Mouse (Mus musculus): Measurements from ENCODE around the gene ccdc198.
A peak's percentile ranks its signal among the peaks of the same experiment; 100 is the strongest.
"Not testable (repeated sequence)": the region's sequence is repeated elsewhere in the genome, so short reads cannot be mapped to it uniquely, and the experiment has no call there.

The ccdc198 gene

GRCm38 (mm10) chr14:49245126-49245714, at the start of gene ccdc198:
Gene ccdc198, minus strand, starts transcription at chr14:49245474.
- DNase-seq (ENCODE audit: low spot score in 2 of 2): no peak

- DNase-seq (ENCODE audit: low spot score in 2 of 2): peak in 1 of 2 experiments; percentile 36
Observed at GRCm38 (mm10) chr14:49293802-49294449, 48.7 kb upstream of the ccdc198 start.

GRCm38 (mm10) chr14:49290029-49290745, 44.9 kb upstream of the ccdc198 start:
- no peak for DNase-seq (ENCODE audit: low spot score in 2 of 2)

- DNase-seq (ENCODE audit: low spot score in 2 of 2): no peak
Observed at GRCm38 (mm10) chr14:49283784-49284655, 38.7 kb upstream of the ccdc198 start.

GRCm38 (mm10) chr14:49278880-49279279, 33.6 kb upstream of the ccdc198 start:
- DNase-seq (ENCODE audit: low spot score in 2 of 2): no peak

DNA sequence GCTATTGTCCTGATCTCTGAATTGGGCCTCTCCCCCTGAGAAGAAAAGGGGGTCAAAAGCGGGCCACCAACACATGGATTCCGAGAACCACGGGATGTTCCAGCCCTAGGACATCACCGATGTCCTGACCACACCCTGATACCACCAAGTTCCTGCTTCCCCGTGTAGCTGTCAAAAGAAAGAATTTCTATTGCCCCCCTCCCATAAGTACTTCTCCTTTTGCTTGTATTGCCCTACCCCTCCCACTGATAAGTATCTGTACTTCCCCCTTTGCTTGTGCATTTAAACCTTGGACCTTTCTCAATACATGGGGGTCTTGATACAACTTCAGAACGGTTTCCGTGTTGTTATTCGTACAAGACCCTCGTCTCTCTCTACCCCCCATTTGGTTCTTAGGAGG, 33.2 kb upstream of the ccdc198 start:
- not testable (repeated sequence) for DNase-seq (ENCODE audit: low spot score in 2 of 2)

DNA sequence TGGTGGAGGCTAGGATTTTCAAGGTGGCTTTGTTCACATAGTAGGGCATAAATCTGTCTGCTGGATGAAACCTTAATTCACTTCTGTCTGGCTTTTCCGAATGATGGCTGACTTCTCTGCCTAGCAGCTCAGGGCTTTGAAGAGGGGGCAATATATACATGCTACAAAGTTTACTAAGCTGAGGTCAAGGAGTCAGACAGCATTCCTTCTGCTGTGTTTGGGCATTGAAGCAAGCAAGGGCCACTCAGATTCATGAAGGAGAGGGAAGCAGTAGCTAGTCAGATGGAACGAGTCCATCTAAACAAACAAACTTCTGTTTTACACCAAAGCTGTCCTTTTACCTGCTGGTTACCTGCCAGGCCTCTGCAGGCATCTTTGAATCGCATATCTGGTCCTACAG, 32.4 kb upstream of the ccdc198 start:
- no peak for DNase-seq (ENCODE audit: low spot score in 2 of 2)

GRCm38 (mm10) chr14:49275376-49275775, 30.1 kb upstream of the ccdc198 start:
- no peak for DNase-seq (ENCODE audit: low spot score in 2 of 2)

- no peak for DNase-seq (ENCODE audit: low spot score in 2 of 2)
Observed at GRCm38 (mm10) chr14:49265286-49266002, 20.2 kb upstream of the ccdc198 start.

DNA sequence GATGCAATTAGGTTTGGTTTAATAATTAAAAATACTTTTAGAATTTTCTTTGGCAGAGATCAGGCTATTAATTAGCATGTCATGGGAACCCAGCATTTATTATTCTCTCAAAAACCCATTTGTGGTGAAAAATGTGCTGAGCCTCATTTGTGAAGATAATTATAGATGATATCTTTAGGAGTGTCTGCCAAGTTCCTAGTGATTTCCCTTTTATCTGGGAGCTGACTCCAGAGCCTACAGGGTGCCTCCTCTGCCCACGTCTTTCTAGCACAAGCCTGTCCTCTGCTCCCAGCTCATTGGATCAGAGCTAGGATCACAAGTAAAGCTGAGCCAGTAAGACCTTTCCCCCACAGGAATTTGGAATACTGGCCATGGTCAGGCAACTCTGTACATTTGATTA, 3.8 kb downstream of the ccdc198 start:
- no peak for DNase-seq (ENCODE audit: low spot score in 2 of 2)

GRCm38 (mm10) chr14:49238206-49238605, 7.1 kb downstream of the ccdc198 start:
- DNase-seq (ENCODE audit: low spot score in 2 of 2): peak; percentile 37 to 70

DNA sequence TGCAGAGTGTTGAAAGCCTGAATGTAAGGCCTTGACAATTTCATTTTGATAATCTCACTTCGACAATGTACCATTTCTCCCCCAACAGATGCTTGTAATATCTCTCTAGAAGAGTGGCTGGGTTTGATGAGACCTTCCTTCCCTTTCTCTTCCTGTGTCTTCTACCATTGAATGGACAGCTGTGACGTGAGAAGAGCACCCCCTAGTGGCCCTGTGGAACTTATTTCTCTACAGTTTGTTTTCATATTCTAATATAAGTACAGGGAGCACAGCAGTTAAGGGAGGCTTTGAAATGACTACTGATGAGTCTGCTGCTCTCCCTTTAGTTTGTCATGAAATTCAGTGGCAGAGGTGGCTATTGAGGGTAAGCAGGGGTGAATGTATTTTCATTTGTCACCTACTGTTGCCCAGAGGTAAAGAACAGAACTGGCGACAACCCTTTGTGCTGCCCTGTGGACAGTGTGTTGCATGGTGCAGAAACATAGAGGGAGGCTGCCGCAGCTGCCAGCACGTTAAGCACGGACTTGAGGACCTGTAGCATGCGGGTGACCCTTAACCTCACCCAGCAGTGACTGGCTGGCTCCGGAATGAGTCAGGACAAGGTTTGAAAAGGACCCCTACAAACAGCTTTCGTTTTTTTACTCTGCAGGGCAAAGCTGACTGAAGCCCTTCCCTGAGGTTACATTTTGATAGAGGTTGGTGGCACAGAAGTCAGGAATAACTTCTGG, 10.3 kb downstream of the ccdc198 start:
- peak in 1 of 2 experiments; percentile 28 for DNase-seq (ENCODE audit: low spot score in 2 of 2)

- DNase-seq (ENCODE audit: low spot score in 2 of 2): no peak
Observed at GRCm38 (mm10) chr14:49231845-49232244, 13.4 kb downstream of the ccdc198 start.

- DNase-seq (ENCODE audit: low spot score in 2 of 2): peak in 1 of 2 experiments; percentile 6
Observed at GRCm38 (mm10) chr14:49226986-49227385, 18.3 kb downstream of the ccdc198 start.

DNA sequence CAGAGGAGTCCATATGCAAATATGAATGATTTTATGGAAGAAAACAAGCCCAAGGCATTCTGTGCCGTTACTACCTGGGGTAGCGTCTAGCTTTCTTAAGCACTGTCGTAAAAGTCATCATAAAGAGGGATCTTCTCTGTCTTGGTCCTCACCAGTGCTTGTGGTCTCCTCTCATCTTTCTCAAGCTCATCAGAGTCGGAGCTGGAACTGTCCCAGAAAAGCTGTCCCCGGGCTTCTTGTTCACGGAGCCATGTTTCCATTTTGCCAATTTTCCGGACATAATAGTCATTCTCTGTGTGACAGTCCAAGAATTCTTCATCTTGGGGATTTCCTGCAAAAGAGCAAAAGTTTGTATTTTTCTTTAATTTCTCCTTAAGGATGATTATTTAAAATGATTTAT, 18.8 kb downstream of the ccdc198 start:
- DNase-seq (ENCODE audit: low spot score in 2 of 2): no peak

DNA sequence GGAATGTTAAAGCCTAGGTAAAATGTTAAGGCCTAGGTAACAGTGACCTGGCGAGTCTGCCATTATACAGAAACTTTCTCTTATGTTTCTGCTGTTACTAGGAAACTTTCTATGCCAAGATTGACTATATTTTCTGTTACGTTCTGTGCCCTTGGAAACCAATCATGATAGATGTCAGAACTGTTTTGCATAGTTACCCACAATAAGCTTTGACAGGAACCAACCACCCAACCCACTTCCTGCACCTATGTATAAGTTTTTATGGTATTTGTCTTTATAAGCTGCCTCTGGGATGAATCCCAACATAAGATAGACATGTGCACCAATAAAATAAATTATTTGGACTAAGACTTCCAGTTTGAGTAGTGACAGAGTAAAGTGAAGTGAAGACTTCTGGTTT, 23.5 kb downstream of the ccdc198 start:
- DNase-seq (ENCODE audit: low spot score in 2 of 2): no peak

DNA sequence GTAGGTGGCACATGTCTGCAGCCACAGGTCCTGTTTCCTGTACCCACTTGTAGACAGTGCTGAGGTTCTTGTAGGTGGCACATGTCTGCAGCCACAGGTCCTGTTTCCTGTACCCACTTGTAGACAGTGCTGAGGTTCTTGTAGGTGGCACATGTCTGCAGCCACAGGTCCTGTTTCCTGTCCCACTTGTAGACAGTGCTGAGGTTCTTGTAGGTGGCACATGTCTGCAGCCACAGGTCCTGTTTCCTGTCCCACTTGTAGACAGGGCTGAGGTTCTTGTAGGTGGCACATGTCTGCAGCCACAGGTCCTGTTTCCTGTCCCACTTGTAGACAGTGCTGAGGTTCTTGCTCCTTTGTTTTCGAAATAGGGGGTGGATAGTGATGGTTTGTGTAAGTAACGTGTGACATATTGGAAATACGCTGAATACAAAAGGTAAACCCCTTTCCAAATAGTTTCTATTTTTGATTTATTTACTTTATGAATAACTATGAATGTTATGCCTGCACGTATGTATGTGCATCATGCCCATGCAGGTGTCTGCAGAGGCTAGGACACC, 25.7 kb downstream of the ccdc198 start:
- not testable (repeated sequence) for DNase-seq (ENCODE audit: low spot score in 2 of 2)

- DNase-seq (ENCODE audit: low spot score in 2 of 2): no peak
Observed at GRCm38 (mm10) chr14:49218677-49219076, 26.6 kb downstream of the ccdc198 start.

DNA sequence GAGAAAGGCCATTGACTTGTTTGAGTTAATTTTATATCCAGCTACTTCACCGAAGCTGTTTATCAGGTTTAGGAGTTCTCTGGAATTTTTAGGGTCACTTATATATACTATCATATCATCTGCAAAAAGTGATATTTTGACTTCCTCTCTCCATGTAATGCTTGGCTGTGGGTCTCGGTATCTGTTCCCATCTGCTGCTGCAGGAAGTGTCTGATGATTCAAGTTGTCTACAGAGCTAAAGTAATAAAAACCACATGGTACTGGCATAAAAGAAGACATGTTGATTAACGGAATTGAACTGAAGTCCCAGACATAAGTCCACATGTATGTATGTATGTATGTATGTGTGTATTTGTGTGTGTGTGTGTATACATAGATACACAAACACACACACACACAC, 35.1 kb downstream of the ccdc198 start:
- DNase-seq (ENCODE audit: low spot score in 2 of 2): not testable (repeated sequence)

GRCm38 (mm10) chr14:49201073-49201778, 44.0 kb downstream of the ccdc198 start:
- no peak for DNase-seq (ENCODE audit: low spot score in 2 of 2)
